Mouse (Mus musculus): ENCODE data around the gene Cc2d2a. TPM values are rescaled to one million over a fixed set of nuclear protein-coding genes. Genes with fewer than 3 reads are reported as not detected.

Gene Cc2d2a
- polyA plus RNA-seq, 1 experiment = 0.64 TPM

DNA sequence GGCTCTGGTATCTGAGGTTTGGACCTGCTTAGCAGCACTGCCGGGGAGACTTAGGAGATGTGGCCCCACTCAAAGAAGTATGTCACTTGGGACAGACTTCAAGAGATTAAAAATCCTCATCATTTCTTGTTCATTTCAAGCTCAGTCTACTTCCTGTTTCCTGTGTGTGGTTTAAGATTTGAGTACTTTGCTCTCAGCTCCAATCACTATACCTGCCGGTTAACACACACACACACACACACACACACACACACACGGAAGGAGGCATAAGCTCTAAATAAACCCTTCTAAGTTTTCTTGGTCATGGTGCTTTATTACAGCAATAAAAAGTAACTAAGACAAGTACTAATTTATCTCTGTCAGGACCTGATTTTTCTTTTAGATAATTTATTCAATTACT, 109.4 kb downstream of the Cc2d2a start:
- Histone ChIP-seq H3K27me3 (ENCODE audit: control insufficient read depth, insufficient read depth, low read length) (no peaks in the 10 kb centered on the region), H3K27ac (ENCODE audit: control insufficient read depth, insufficient read depth, low read depth, low read length) (no peak overlapping the region), H3K4me3 (ENCODE audit: control insufficient read depth, low read depth, low read length) (no peak overlapping the region), H3K4me1 (ENCODE audit: control insufficient read depth, insufficient read depth, low read length) (no peaks in the 10 kb centered on the region), H3K36me3 (ENCODE audit: control insufficient read depth, insufficient read depth, low read length) (no peaks in the 10 kb centered on the region)
- no peak for TF ChIP-seq POLR2A (IDR thresholded peaks at IDR 0.05; ENCODE audit: control insufficient read depth, low read depth, low read length)
- TF ChIP-seq CTCF (IDR thresholded peaks at IDR 0.05; ENCODE audit: control insufficient read depth, insufficient read depth, insufficient replicate concordance, low read depth, low read length) = no peak

DNA sequence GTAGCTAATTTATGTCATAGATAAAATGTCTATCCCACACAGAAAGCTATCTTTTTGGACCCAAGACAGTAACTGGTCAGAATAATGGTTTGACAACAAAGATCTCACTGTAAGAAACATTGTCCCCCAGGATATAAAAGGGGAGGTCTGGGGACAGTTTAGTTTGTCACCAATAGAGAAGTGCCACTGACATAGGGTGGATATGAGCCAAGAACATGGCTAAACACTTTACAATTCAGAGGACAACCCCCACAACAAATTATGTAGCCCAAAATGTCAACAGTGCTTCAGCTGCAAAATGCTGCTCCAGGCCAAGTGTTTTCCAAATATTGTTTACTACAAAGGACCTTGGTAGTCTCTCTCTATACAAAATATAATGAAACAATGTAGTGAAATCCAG, 114.3 kb downstream of the Cc2d2a start:
- Histone ChIP-seq H3K27me3 (ENCODE audit: control insufficient read depth, insufficient read depth, low read length) (no peaks in the 10 kb centered on the region), H3K27ac (ENCODE audit: control insufficient read depth, insufficient read depth, low read depth, low read length) (no peak overlapping the region), H3K36me3 (ENCODE audit: control insufficient read depth, insufficient read depth, low read length) (no peaks in the 10 kb centered on the region), H3K4me1 (ENCODE audit: control insufficient read depth, insufficient read depth, low read length) (no peaks in the 10 kb centered on the region), H3K4me3 (ENCODE audit: control insufficient read depth, low read depth, low read length) (no peak overlapping the region)
- TF ChIP-seq CTCF (IDR thresholded peaks at IDR 0.05; ENCODE audit: control insufficient read depth, insufficient read depth, insufficient replicate concordance, low read depth, low read length) (no peak), POLR2A (IDR thresholded peaks at IDR 0.05; ENCODE audit: control insufficient read depth, low read depth, low read length) (no peak)

DNA sequence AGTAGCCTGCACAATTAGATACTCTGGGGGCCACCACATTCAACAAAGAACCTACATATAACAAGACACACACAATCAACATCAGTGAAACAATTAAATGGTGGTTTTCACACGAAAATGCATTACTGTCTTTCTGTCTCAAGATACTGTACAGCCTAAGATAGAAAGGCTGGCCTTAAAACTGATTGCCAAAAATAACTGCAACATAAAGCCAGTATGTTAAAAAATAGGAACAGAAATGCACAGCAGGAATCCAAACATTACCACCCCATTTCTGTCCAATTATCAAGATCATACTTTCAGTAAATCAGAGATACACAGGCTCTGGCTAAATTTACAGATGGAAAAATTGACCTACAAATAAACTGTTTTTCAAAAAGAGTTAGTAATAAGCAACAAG, 114.8 kb downstream of the Cc2d2a start:
- H3K4me1 ChIP-seq (ENCODE audit: control insufficient read depth, insufficient read depth, low read length) = no peaks in the 10 kb centered on the region
- no peak overlapping the region for H3K27ac ChIP-seq (ENCODE audit: control insufficient read depth, insufficient read depth, low read depth, low read length)
- H3K4me3 ChIP-seq (ENCODE audit: control insufficient read depth, low read depth, low read length) = no peak overlapping the region
- no peaks in the 10 kb centered on the region for H3K36me3 ChIP-seq (ENCODE audit: control insufficient read depth, insufficient read depth, low read length)
- no peaks in the 10 kb centered on the region for H3K27me3 ChIP-seq (ENCODE audit: control insufficient read depth, insufficient read depth, low read length)
- no peak for TF ChIP-seq CTCF (IDR thresholded peaks at IDR 0.05; ENCODE audit: control insufficient read depth, insufficient read depth, insufficient replicate concordance, low read depth, low read length)
- TF ChIP-seq POLR2A (IDR thresholded peaks at IDR 0.05; ENCODE audit: control insufficient read depth, low read depth, low read length) = no peak

DNA sequence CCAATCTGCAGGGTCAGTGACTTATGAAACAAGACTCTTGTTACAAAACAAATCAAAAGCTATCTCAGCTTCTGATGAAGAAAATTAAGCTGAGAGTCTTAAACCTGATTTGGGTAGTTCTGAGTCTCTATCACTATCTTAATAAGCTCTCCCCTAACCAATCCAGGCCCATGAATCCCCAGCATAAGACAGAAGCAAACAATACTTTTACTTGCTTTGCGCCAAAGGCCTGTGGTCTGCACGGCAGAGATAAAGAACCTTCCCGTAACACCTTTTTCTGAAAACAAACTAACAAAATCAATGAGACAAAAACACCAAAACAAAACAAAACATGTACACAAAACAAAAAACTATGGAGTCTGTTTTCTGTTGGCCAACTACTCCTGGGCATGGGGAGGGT, 116.4 kb downstream of the Cc2d2a start:
- no peaks in the 10 kb centered on the region for H3K36me3 ChIP-seq (ENCODE audit: control insufficient read depth, insufficient read depth, low read length)
- H3K4me1 ChIP-seq (ENCODE audit: control insufficient read depth, insufficient read depth, low read length) = no peaks in the 10 kb centered on the region
- no peak overlapping the region for H3K4me3 ChIP-seq (ENCODE audit: control insufficient read depth, low read depth, low read length)
- TF ChIP-seq POLR2A (IDR thresholded peaks at IDR 0.05; ENCODE audit: control insufficient read depth, low read depth, low read length) = no peak
- no peak for TF ChIP-seq CTCF (IDR thresholded peaks at IDR 0.05; ENCODE audit: control insufficient read depth, insufficient read depth, insufficient replicate concordance, low read depth, low read length)
- H3K27me3 ChIP-seq (ENCODE audit: control insufficient read depth, insufficient read depth, low read length) = no peaks in the 10 kb centered on the region
- H3K27ac ChIP-seq (ENCODE audit: control insufficient read depth, insufficient read depth, low read depth, low read length) = no peak overlapping the region

DNA sequence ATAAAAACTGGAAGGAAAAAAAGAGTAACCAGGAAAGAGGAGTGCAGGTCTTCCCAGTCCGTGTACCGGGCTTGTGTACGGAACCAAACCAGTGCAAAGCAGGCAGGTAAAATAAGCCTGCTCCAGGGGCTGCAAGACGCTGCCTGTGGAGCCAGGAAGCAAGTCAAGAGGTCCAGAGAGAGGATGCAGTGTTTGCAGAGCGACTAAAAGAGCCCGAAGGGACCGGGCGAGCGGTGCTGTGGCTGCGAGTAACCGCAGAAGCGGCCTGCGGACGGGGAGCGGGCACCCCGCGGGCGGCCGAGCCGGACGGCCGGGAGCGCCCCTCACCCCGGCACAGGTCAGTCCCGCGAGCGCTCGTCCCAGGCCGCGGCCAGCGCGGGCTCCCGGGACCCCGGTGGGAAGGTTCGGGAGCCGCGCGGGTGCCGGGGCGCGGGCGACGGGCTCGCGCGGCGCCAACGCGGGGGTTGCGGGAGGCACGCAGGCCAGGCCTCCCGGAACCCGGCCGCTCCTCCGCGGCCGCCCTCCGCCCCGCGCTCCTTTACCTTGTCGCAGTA, 119.4 kb downstream of the Cc2d2a start:
- H3K27ac ChIP-seq (ENCODE audit: control insufficient read depth, insufficient read depth, low read depth, low read length) = peak overlapping the region; percentile 98
- H3K36me3 ChIP-seq (ENCODE audit: control insufficient read depth, insufficient read depth, low read length) = no peaks in the 10 kb centered on the region
- peak overlapping the region; percentile 98 for H3K4me3 ChIP-seq (ENCODE audit: control insufficient read depth, low read depth, low read length)
- TF ChIP-seq POLR2A (IDR thresholded peaks at IDR 0.05; ENCODE audit: control insufficient read depth, low read depth, low read length) = no peak
- TF ChIP-seq CTCF (IDR thresholded peaks at IDR 0.05; ENCODE audit: control insufficient read depth, insufficient read depth, insufficient replicate concordance, low read depth, low read length) = no peak
- H3K4me1 ChIP-seq (ENCODE audit: control insufficient read depth, insufficient read depth, low read length) = no peaks in the 10 kb centered on the region
- no peaks in the 10 kb centered on the region for H3K27me3 ChIP-seq (ENCODE audit: control insufficient read depth, insufficient read depth, low read length)

DNA sequence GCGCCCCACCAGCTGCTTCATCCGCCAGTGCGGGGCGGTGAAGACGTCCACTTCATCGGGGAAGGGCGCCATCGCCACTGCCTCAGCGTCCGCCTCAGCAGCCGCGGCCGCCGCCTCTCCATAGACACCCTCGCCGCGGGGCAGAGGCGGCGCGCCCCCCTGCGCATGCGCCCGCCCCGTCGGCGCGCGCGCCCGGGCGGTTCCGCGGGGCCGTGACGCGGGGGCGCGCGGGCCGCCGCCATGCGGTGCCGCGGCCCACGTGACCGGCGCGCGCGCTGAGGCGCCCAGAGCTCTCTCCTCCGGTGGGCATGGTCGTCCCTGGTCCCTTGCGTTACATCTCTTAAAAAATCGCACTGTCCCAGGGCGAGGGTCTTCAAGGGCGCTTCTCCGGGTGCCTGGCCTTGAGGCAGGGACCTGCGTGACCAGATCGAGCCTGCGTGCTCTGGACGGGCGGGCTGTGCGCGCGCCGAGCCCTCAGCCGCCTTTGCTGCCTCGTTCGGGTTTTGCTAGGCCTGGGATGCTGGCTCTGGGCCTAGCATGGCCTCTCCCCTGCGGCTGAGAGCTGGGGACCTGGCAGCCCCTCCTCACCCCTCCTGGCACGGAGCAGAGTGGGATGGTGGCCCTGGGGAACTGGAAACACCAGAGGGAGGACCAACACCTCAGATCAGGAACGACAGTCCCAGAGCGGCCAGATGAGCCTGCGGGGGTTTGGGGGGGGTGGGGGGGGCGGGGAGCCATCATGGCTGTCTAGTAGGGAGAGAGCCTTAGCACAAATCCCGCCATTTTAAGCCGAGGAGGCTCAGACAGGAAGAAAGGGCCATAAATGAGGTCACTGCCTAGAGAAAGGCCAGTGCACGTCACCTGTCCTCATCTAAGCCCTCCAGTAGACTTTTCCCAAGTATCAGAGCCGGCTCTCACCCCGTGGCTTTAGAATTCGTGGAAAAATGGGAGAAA, 120.1 kb downstream of the Cc2d2a start:
- Histone ChIP-seq H3K27ac (ENCODE audit: control insufficient read depth, insufficient read depth, low read depth, low read length) (peak overlapping the region; percentile 98), H3K36me3 (ENCODE audit: control insufficient read depth, insufficient read depth, low read length) (no peaks in the 10 kb centered on the region), H3K4me3 (ENCODE audit: control insufficient read depth, low read depth, low read length) (peak overlapping the region; percentile 98), H3K4me1 (ENCODE audit: control insufficient read depth, insufficient read depth, low read length) (no peaks in the 10 kb centered on the region), H3K27me3 (ENCODE audit: control insufficient read depth, insufficient read depth, low read length) (no peaks in the 10 kb centered on the region)
- TF ChIP-seq POLR2A (IDR thresholded peaks at IDR 0.05; ENCODE audit: control insufficient read depth, low read depth, low read length) (peak; percentile 90), CTCF (IDR thresholded peaks at IDR 0.05; ENCODE audit: control insufficient read depth, insufficient read depth, insufficient replicate concordance, low read depth, low read length) (no peak)

DNA sequence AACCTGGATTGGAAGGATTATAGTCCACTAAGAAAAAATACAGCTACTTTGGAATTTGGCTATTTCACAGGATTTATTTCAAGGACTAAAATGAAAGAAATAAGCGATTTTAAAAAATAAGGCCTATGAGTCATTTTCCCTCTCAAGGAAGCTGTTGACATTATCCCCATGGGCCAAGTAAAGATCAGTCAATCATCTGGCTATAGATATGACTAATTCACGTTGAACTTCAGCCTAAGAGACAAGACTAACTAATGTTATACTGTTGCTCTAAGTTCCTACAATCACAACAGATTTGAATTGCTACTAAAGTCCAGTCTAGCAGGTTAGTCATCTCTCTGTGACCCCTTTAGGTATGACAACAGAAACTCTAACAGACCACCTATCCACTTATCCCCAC, 121.8 kb downstream of the Cc2d2a start:
- Histone ChIP-seq H3K27ac (ENCODE audit: control insufficient read depth, insufficient read depth, low read depth, low read length) (no peak overlapping the region), H3K4me3 (ENCODE audit: control insufficient read depth, low read depth, low read length) (no peak overlapping the region), H3K4me1 (ENCODE audit: control insufficient read depth, insufficient read depth, low read length) (no peaks in the 10 kb centered on the region), H3K27me3 (ENCODE audit: control insufficient read depth, insufficient read depth, low read length) (no peaks in the 10 kb centered on the region), H3K36me3 (ENCODE audit: control insufficient read depth, insufficient read depth, low read length) (no peaks in the 10 kb centered on the region)
- TF ChIP-seq CTCF (IDR thresholded peaks at IDR 0.05; ENCODE audit: control insufficient read depth, insufficient read depth, insufficient replicate concordance, low read depth, low read length) = no peak
- TF ChIP-seq POLR2A (IDR thresholded peaks at IDR 0.05; ENCODE audit: control insufficient read depth, low read depth, low read length) = no peak

Measured in testis, adult 2 months (tissue).